Mouse (Mus musculus): ENCODE measurements at regions not wholly inside any gene's neighbourhood (a gene's known extent, or its start where the extent isn't known, plus 50 kb on each side); places are given as distances from the start of the nearest gene placed in this dataset.

- TF ChIP-seq POLR2A (IDR thresholded peaks at IDR 0.05; ENCODE audit: extremely low read depth, insufficient read depth, low read length) (no peak), CTCF (IDR thresholded peaks at IDR 0.05; ENCODE audit: extremely low read depth, insufficient read depth, low read length) (no peak)
- no peak overlapping the region for H3K4me3 ChIP-seq (ENCODE audit: insufficient read depth, low read length)
- no peaks in the 10 kb centered on the region for H3K4me1 ChIP-seq (ENCODE audit: control insufficient read depth, insufficient read depth, low read length)
- H3K27ac ChIP-seq (ENCODE audit: insufficient read depth, low read length), result no peak overlapping the region
These were observed 252.9 kb upstream of the Dpp6 start for GRCm38 (mm10) chr5:26564056-26564455.

GRCm38 (mm10) chr5:26572691-26573191, 244.3 kb upstream of the Dpp6 start:
- Histone ChIP-seq H3K4me3 (ENCODE audit: insufficient read depth, low read length) (no peak overlapping the region), H3K27ac (ENCODE audit: insufficient read depth, low read length) (no peak overlapping the region), H3K4me1 (ENCODE audit: control insufficient read depth, insufficient read depth, low read length) (no peaks in the 10 kb centered on the region)
- no peak for TF ChIP-seq POLR2A (IDR thresholded peaks at IDR 0.05; ENCODE audit: extremely low read depth, insufficient read depth, low read length)
- TF ChIP-seq CTCF (IDR thresholded peaks at IDR 0.05; ENCODE audit: extremely low read depth, insufficient read depth, low read length), result no peak

- no peaks in the 10 kb centered on the region for H3K4me1 ChIP-seq (ENCODE audit: control insufficient read depth, insufficient read depth, low read length)
- no peak overlapping the region for H3K4me3 ChIP-seq (ENCODE audit: insufficient read depth, low read length)
- no peak overlapping the region for H3K27ac ChIP-seq (ENCODE audit: insufficient read depth, low read length)
- no peak for TF ChIP-seq CTCF (IDR thresholded peaks at IDR 0.05; ENCODE audit: extremely low read depth, insufficient read depth, low read length)
- no peak for TF ChIP-seq POLR2A (IDR thresholded peaks at IDR 0.05; ENCODE audit: extremely low read depth, insufficient read depth, low read length)
These were observed 243.6 kb upstream of the Dpp6 start for GRCm38 (mm10) chr5:26573446-26573845.

GRCm38 (mm10) chr5:26586108-26586507, 230.9 kb upstream of the Dpp6 start:
- no peak for TF ChIP-seq CTCF (IDR thresholded peaks at IDR 0.05; ENCODE audit: extremely low read depth, insufficient read depth, low read length)
- TF ChIP-seq POLR2A (IDR thresholded peaks at IDR 0.05; ENCODE audit: extremely low read depth, insufficient read depth, low read length), result no peak
- H3K27ac ChIP-seq (ENCODE audit: insufficient read depth, low read length), result no peak overlapping the region
- H3K4me3 ChIP-seq (ENCODE audit: insufficient read depth, low read length), result no peak overlapping the region
- no peaks in the 10 kb centered on the region for H3K4me1 ChIP-seq (ENCODE audit: control insufficient read depth, insufficient read depth, low read length)

- no peaks in the 10 kb centered on the region for H3K4me1 ChIP-seq (ENCODE audit: control insufficient read depth, insufficient read depth, low read length)
- TF ChIP-seq CTCF (IDR thresholded peaks at IDR 0.05; ENCODE audit: extremely low read depth, insufficient read depth, low read length) (no peak), POLR2A (IDR thresholded peaks at IDR 0.05; ENCODE audit: extremely low read depth, insufficient read depth, low read length) (no peak)
These were observed 226.1 kb upstream of the Dpp6 start for GRCm38 (mm10) chr5:26590886-26591285.

GRCm38 (mm10) chr5:26592341-26592740, 224.7 kb upstream of the Dpp6 start:
- Histone ChIP-seq H3K27ac (ENCODE audit: insufficient read depth, low read length) (no peak overlapping the region), H3K4me1 (ENCODE audit: control insufficient read depth, insufficient read depth, low read length) (no peaks in the 10 kb centered on the region), H3K4me3 (ENCODE audit: insufficient read depth, low read length) (no peak overlapping the region)
- TF ChIP-seq CTCF (IDR thresholded peaks at IDR 0.05; ENCODE audit: extremely low read depth, insufficient read depth, low read length), result no peak
- TF ChIP-seq POLR2A (IDR thresholded peaks at IDR 0.05; ENCODE audit: extremely low read depth, insufficient read depth, low read length), result no peak

More at GRCm38 (mm10) chr5:26590886-26591285, 226.1 kb upstream of the Dpp6 start:
- Histone ChIP-seq H3K27ac (ENCODE audit: insufficient read depth, low read length) (no peak overlapping the region), H3K4me3 (ENCODE audit: insufficient read depth, low read length) (no peak overlapping the region)

GRCm38 (mm10) chr5:26597991-26598390, 219.0 kb upstream of the Dpp6 start:
- Histone ChIP-seq H3K4me1 (ENCODE audit: control insufficient read depth, insufficient read depth, low read length) (no peaks in the 10 kb centered on the region), H3K4me3 (ENCODE audit: insufficient read depth, low read length) (no peak overlapping the region), H3K27ac (ENCODE audit: insufficient read depth, low read length) (no peak overlapping the region)
- TF ChIP-seq CTCF (IDR thresholded peaks at IDR 0.05; ENCODE audit: extremely low read depth, insufficient read depth, low read length) (no peak), POLR2A (IDR thresholded peaks at IDR 0.05; ENCODE audit: extremely low read depth, insufficient read depth, low read length) (no peak)

GRCm38 (mm10) chr5:26619272-26619671, 197.7 kb upstream of the Dpp6 start:
- TF ChIP-seq CTCF (IDR thresholded peaks at IDR 0.05; ENCODE audit: extremely low read depth, insufficient read depth, low read length) (no peak), POLR2A (IDR thresholded peaks at IDR 0.05; ENCODE audit: extremely low read depth, insufficient read depth, low read length) (no peak)
- Histone ChIP-seq H3K27ac (ENCODE audit: insufficient read depth, low read length) (no peak overlapping the region), H3K4me3 (ENCODE audit: insufficient read depth, low read length) (no peak overlapping the region), H3K4me1 (ENCODE audit: control insufficient read depth, insufficient read depth, low read length) (no peaks in the 10 kb centered on the region)

- no peak for TF ChIP-seq POLR2A (IDR thresholded peaks at IDR 0.05; ENCODE audit: extremely low read depth, insufficient read depth, low read length)
- no peak for TF ChIP-seq CTCF (IDR thresholded peaks at IDR 0.05; ENCODE audit: extremely low read depth, insufficient read depth, low read length)
- Histone ChIP-seq H3K4me1 (ENCODE audit: control insufficient read depth, insufficient read depth, low read length) (no peaks in the 10 kb centered on the region), H3K27ac (ENCODE audit: insufficient read depth, low read length) (no peak overlapping the region), H3K4me3 (ENCODE audit: insufficient read depth, low read length) (no peak overlapping the region)
These were observed 194.9 kb upstream of the Dpp6 start for GRCm38 (mm10) chr5:26622116-26622515.

GRCm38 (mm10) chr5:26671478-26671877, 145.5 kb upstream of the Dpp6 start:
- Histone ChIP-seq H3K4me1 (ENCODE audit: control insufficient read depth, insufficient read depth, low read length) (no peaks in the 10 kb centered on the region), H3K4me3 (ENCODE audit: insufficient read depth, low read length) (no peak overlapping the region), H3K27ac (ENCODE audit: insufficient read depth, low read length) (no peak overlapping the region)
- TF ChIP-seq CTCF (IDR thresholded peaks at IDR 0.05; ENCODE audit: extremely low read depth, insufficient read depth, low read length) (no peak), POLR2A (IDR thresholded peaks at IDR 0.05; ENCODE audit: extremely low read depth, insufficient read depth, low read length) (no peak)
